Mouse (Mus musculus): ENCODE measurements around the gene Pigk. TPM values are rescaled to one million over a fixed set of nuclear protein-coding genes. Genes with fewer than 3 reads are reported as not detected.
A peak's percentile ranks its signal among the peaks of the same experiment; 100 is the strongest.

Pigk gene
- total RNA-seq, 1 experiment = 44.6 TPM

- TF ChIP-seq CHD2 (IDR thresholded peaks at IDR 0.05; ENCODE audit: low read depth, low read length) = no peak
- no peak for TF ChIP-seq ZC3H11A (IDR thresholded peaks at IDR 0.05; ENCODE audit: borderline replicate concordance, low read depth, low read length)
- no peak for TF ChIP-seq ZNF384 (IDR thresholded peaks at IDR 0.05; ENCODE audit: low read depth, low read length)
- TF ChIP-seq MAFK (IDR thresholded peaks at IDR 0.05; ENCODE audit: insufficient read depth, low read depth, low read length) = no peak
- TF ChIP-seq HCFC1 (IDR thresholded peaks at IDR 0.05; ENCODE audit: borderline replicate concordance, insufficient read depth, low read length) = no peak
- peak; percentile 55 for DNase-seq (ENCODE audit: low read depth, low spot score)
- H3K4me3 ChIP-seq (ENCODE audit: insufficient read depth in 1 of 2, low read depth in 1 of 2, low read length in 2 of 2, poor library complexity in 1 of 2, severe bottlenecking in 1 of 2) = no peak overlapping the region
- H3K27ac ChIP-seq (ENCODE audit: insufficient read depth, low read depth, low read length, poor library complexity, severe bottlenecking) = no peak overlapping the region
- in situ Hi-C loops (cut with MboI; ENCODE audit: low sequenced_read_pairs in 2 of 2, unreplicated experiment in 2 of 2) = no loop called here
- no peaks in the 10 kb centered on the region for H3K4me1 ChIP-seq (ENCODE audit: control insufficient read depth in 2 of 2, insufficient read depth in 2 of 2, low read length in 2 of 2, poor library complexity in 1 of 2)
- no peaks in the 10 kb centered on the region for H3K36me3 ChIP-seq (ENCODE audit: control insufficient read depth, insufficient read depth, low read length, poor library complexity, severe bottlenecking)
- H3K9ac ChIP-seq (ENCODE audit: insufficient read depth, low read depth, low read length, poor library complexity, severe bottlenecking) = no peak overlapping the region
- no peaks in the 10 kb centered on the region for H3K9me3 ChIP-seq (ENCODE audit: control insufficient read depth, insufficient read depth, low read depth, low read length)
These were observed 107.3 kb downstream of the Pigk start for GRCm38 (mm10) chr3:152821202-152821601.

GRCm38 (mm10) chr3:152831377-152831776 is 117.5 kb downstream of the Pigk start:
- no peak overlapping the region for H3K4me3 ChIP-seq (ENCODE audit: insufficient read depth in 1 of 2, low read depth in 1 of 2, low read length in 2 of 2, poor library complexity in 1 of 2, severe bottlenecking in 1 of 2)
- in situ Hi-C loops (cut with MboI; ENCODE audit: low sequenced_read_pairs in 2 of 2, unreplicated experiment in 2 of 2) = no loop called here
- H3K27ac ChIP-seq (ENCODE audit: insufficient read depth, low read depth, low read length, poor library complexity, severe bottlenecking) = no peak overlapping the region
- H3K36me3 ChIP-seq (ENCODE audit: control insufficient read depth, insufficient read depth, low read length, poor library complexity, severe bottlenecking) = no peaks in the 10 kb centered on the region
- TF ChIP-seq ZNF384 (IDR thresholded peaks at IDR 0.05; ENCODE audit: low read depth, low read length) = no peak
- TF ChIP-seq ZC3H11A (IDR thresholded peaks at IDR 0.05; ENCODE audit: borderline replicate concordance, low read depth, low read length) = no peak
- H3K9ac ChIP-seq (ENCODE audit: insufficient read depth, low read depth, low read length, poor library complexity, severe bottlenecking) = no peak overlapping the region
- DNase-seq (ENCODE audit: low read depth, low spot score) = no peak
- no peaks in the 10 kb centered on the region for H3K4me1 ChIP-seq (ENCODE audit: control insufficient read depth in 2 of 2, insufficient read depth in 2 of 2, low read length in 2 of 2, poor library complexity in 1 of 2)
- H3K9me3 ChIP-seq (ENCODE audit: control insufficient read depth, insufficient read depth, low read depth, low read length) = no peaks in the 10 kb centered on the region

GRCm38 (mm10) chr3:152831974-152832373 is 118.1 kb downstream of the Pigk start:
- Histone ChIP-seq H3K4me1 (ENCODE audit: control insufficient read depth in 2 of 2, insufficient read depth in 2 of 2, low read length in 2 of 2, poor library complexity in 1 of 2) (no peaks in the 10 kb centered on the region), H3K27ac (ENCODE audit: insufficient read depth, low read depth, low read length, poor library complexity, severe bottlenecking) (no peak overlapping the region), H3K9me3 (ENCODE audit: control insufficient read depth, insufficient read depth, low read depth, low read length) (no peaks in the 10 kb centered on the region), H3K9ac (ENCODE audit: insufficient read depth, low read depth, low read length, poor library complexity, severe bottlenecking) (no peak overlapping the region), H3K4me3 (ENCODE audit: insufficient read depth in 1 of 2, low read depth in 1 of 2, low read length in 2 of 2, poor library complexity in 1 of 2, severe bottlenecking in 1 of 2) (no peak overlapping the region), H3K36me3 (ENCODE audit: control insufficient read depth, insufficient read depth, low read length, poor library complexity, severe bottlenecking) (no peaks in the 10 kb centered on the region)
- no peak for DNase-seq (ENCODE audit: low read depth, low spot score)
- in situ Hi-C loops (cut with MboI; ENCODE audit: low sequenced_read_pairs in 2 of 2, unreplicated experiment in 2 of 2) = no loop called here
- TF ChIP-seq ZC3H11A (IDR thresholded peaks at IDR 0.05; ENCODE audit: borderline replicate concordance, low read depth, low read length) = no peak
- TF ChIP-seq HCFC1 (IDR thresholded peaks at IDR 0.05; ENCODE audit: borderline replicate concordance, insufficient read depth, low read length) = no peak
- no peak for TF ChIP-seq ZNF384 (IDR thresholded peaks at IDR 0.05; ENCODE audit: low read depth, low read length)
- TF ChIP-seq CHD2 (IDR thresholded peaks at IDR 0.05; ENCODE audit: low read depth, low read length) = no peak
- TF ChIP-seq MAFK (IDR thresholded peaks at IDR 0.05; ENCODE audit: insufficient read depth, low read depth, low read length) = no peak

- TF ChIP-seq CHD2 (IDR thresholded peaks at IDR 0.05; ENCODE audit: low read depth, low read length) (no peak), ZC3H11A (IDR thresholded peaks at IDR 0.05; ENCODE audit: borderline replicate concordance, low read depth, low read length) (no peak), ZNF384 (IDR thresholded peaks at IDR 0.05; ENCODE audit: low read depth, low read length) (no peak), HCFC1 (IDR thresholded peaks at IDR 0.05; ENCODE audit: borderline replicate concordance, insufficient read depth, low read length) (no peak), MAFK (IDR thresholded peaks at IDR 0.05; ENCODE audit: insufficient read depth, low read depth, low read length) (no peak)
- Histone ChIP-seq H3K9me3 (ENCODE audit: control insufficient read depth, insufficient read depth, low read depth, low read length) (no peaks in the 10 kb centered on the region), H3K9ac (ENCODE audit: insufficient read depth, low read depth, low read length, poor library complexity, severe bottlenecking) (no peak overlapping the region), H3K4me3 (ENCODE audit: insufficient read depth in 1 of 2, low read depth in 1 of 2, low read length in 2 of 2, poor library complexity in 1 of 2, severe bottlenecking in 1 of 2) (no peak overlapping the region), H3K36me3 (ENCODE audit: control insufficient read depth, insufficient read depth, low read length, poor library complexity, severe bottlenecking) (no peaks in the 10 kb centered on the region), H3K4me1 (ENCODE audit: control insufficient read depth in 2 of 2, insufficient read depth in 2 of 2, low read length in 2 of 2, poor library complexity in 1 of 2) (no peaks in the 10 kb centered on the region), H3K27ac (ENCODE audit: insufficient read depth, low read depth, low read length, poor library complexity, severe bottlenecking) (no peak overlapping the region)
- in situ Hi-C loops (cut with MboI; ENCODE audit: low sequenced_read_pairs in 2 of 2, unreplicated experiment in 2 of 2) = no loop called here
- DNase-seq (ENCODE audit: low read depth, low spot score) = no peak
These were observed 118.5 kb downstream of the Pigk start for GRCm38 (mm10) chr3:152832436-152832835.

GRCm38 (mm10) chr3:152837407-152837806 is 123.5 kb downstream of the Pigk start:
- TF ChIP-seq MAFK (IDR thresholded peaks at IDR 0.05; ENCODE audit: insufficient read depth, low read depth, low read length) = no peak
- no peak for TF ChIP-seq CHD2 (IDR thresholded peaks at IDR 0.05; ENCODE audit: low read depth, low read length)
- TF ChIP-seq ZC3H11A (IDR thresholded peaks at IDR 0.05; ENCODE audit: borderline replicate concordance, low read depth, low read length) = no peak
- TF ChIP-seq HCFC1 (IDR thresholded peaks at IDR 0.05; ENCODE audit: borderline replicate concordance, insufficient read depth, low read length) = no peak
- TF ChIP-seq ZNF384 (IDR thresholded peaks at IDR 0.05; ENCODE audit: low read depth, low read length) = no peak
- no peak for DNase-seq (ENCODE audit: low read depth, low spot score)
- in situ Hi-C loops (cut with MboI; ENCODE audit: low sequenced_read_pairs in 2 of 2, unreplicated experiment in 2 of 2) = no loop called here
- H3K4me3 ChIP-seq (ENCODE audit: insufficient read depth in 1 of 2, low read depth in 1 of 2, low read length in 2 of 2, poor library complexity in 1 of 2, severe bottlenecking in 1 of 2) = no peak overlapping the region
- no peak overlapping the region for H3K27ac ChIP-seq (ENCODE audit: insufficient read depth, low read depth, low read length, poor library complexity, severe bottlenecking)
- no peaks in the 10 kb centered on the region for H3K36me3 ChIP-seq (ENCODE audit: control insufficient read depth, insufficient read depth, low read length, poor library complexity, severe bottlenecking)
- H3K9ac ChIP-seq (ENCODE audit: insufficient read depth, low read depth, low read length, poor library complexity, severe bottlenecking) = no peak overlapping the region
- H3K9me3 ChIP-seq (ENCODE audit: control insufficient read depth, insufficient read depth, low read depth, low read length) = no peaks in the 10 kb centered on the region
- H3K4me1 ChIP-seq (ENCODE audit: control insufficient read depth in 2 of 2, insufficient read depth in 2 of 2, low read length in 2 of 2, poor library complexity in 1 of 2) = no peaks in the 10 kb centered on the region

Measured in ES-E14 (cell line).